Mouse (Mus musculus): Measurements from ENCODE around the gene Vmn1r49. TPM values are rescaled to one million over a fixed set of nuclear protein-coding genes. Genes with fewer than 3 reads are reported as not detected.
"Not testable (repeated sequence)": the region's sequence is repeated elsewhere in the genome, so short reads cannot be mapped to it uniquely, and the experiment has no call there.

Vmn1r49 gene
- polyA plus RNA-seq (2017; shearing (Covaris generic)) = not detected

GRCm38 (mm10) chr6:90078406-90078805, at the start of gene Vmn1r49:
Vmn1r49 (minus strand) TSS chr6:90078506.
- ATAC-seq = no peak

GRCm38 (mm10) chr6:90122296-90122695, 44.0 kb upstream of the Vmn1r49 start, which contains the start of gene Vmn1r51:
Vmn1r51 (plus strand) TSS chr6:90122596.
- ATAC-seq = not testable (repeated sequence)

GRCm38 (mm10) chr6:90101130-90101529, 22.8 kb upstream of the Vmn1r49 start, which contains the start of gene Vmn1r50:
Vmn1r50 (plus strand) TSS chr6:90101430.
- no peak for ATAC-seq

GRCm38 (mm10) chr6:90100566-90100965, 22.3 kb upstream of the Vmn1r49 start:
- ATAC-seq = no peak

- not testable (repeated sequence) for ATAC-seq
Observed at GRCm38 (mm10) chr6:90036741-90037140, 41.6 kb downstream of the Vmn1r49 start, which contains the start of gene Vmn1r48. Vmn1r48 (minus strand) TSS chr6:90036841.

Other genes starting within 250 kb of the Vmn1r49 start
- not detected for gene Vmn1r42, start 202.1 kb downstream of the Vmn1r49 start, polyA plus RNA-seq (2017; shearing (Covaris generic))
- gene Vmn1r43, start 202.1 kb downstream of the Vmn1r49 start, polyA plus RNA-seq (2017; shearing (Covaris generic)) = under 1 TPM in 1 of 2 experiments, not detected in 1; 0.04 TPM
- gene Vmn1r44, start 194.8 kb downstream of the Vmn1r49 start, polyA plus RNA-seq (2017; shearing (Covaris generic)) = not detected
- not detected for gene Vmn1r45, start 137.9 kb downstream of the Vmn1r49 start, polyA plus RNA-seq (2017; shearing (Covaris generic))
- under 1 TPM in 1 of 2 experiments, not detected in 1; 0.04 TPM for gene Vmn1r46, start 109.2 kb downstream of the Vmn1r49 start, polyA plus RNA-seq (2017; shearing (Covaris generic))
- gene Vmn1r47, start 62.4 kb downstream of the Vmn1r49 start, polyA plus RNA-seq (2017; shearing (Covaris generic)) = not detected
- not detected for gene Vmn1r48, start 41.7 kb downstream of the Vmn1r49 start, polyA plus RNA-seq (2017; shearing (Covaris generic))
- not detected for gene Vmn1r50, start 22.9 kb upstream of the Vmn1r49 start, polyA plus RNA-seq (2017; shearing (Covaris generic))
- not detected for gene Vmn1r51, start 44.1 kb upstream of the Vmn1r49 start, polyA plus RNA-seq (2017; shearing (Covaris generic))
- gene Vmn1r52, start 96.3 kb upstream of the Vmn1r49 start, polyA plus RNA-seq (2017; shearing (Covaris generic)) = not detected
- not detected for gene V1ra8, start 124.3 kb upstream of the Vmn1r49 start, polyA plus RNA-seq (2017; shearing (Covaris generic))
- not detected for gene Vmn1r53, start 145.9 kb upstream of the Vmn1r49 start, polyA plus RNA-seq (2017; shearing (Covaris generic))
- not detected for gene Vmn1r54, start 167.8 kb upstream of the Vmn1r49 start, polyA plus RNA-seq (2017; shearing (Covaris generic))
- gene BC048671, start 222.7 kb upstream of the Vmn1r49 start, polyA plus RNA-seq (2017; shearing (Covaris generic)) = not detected
- gene Chst13, start 246.7 kb upstream of the Vmn1r49 start, polyA plus RNA-seq (2017; shearing (Covaris generic)) = not detected